Mouse (Mus musculus) layer of hippocampus, adult 8-10 months (tissue): Measurements from ENCODE around the gene Gdf5. TPM values are rescaled to one million over a fixed set of nuclear protein-coding genes. Genes with fewer than 3 reads are reported as not detected.
A peak's percentile ranks its signal among the peaks of the same experiment; 100 is the strongest.
"Not testable (repeated sequence)": the region's sequence is repeated elsewhere in the genome, so short reads cannot be mapped to it uniquely, and the experiment has no call there.

Experiments used
- DNase-seq, 2 experiments: peaks; one replicate each; pipeline ENCODE4 v3.0.0; 2022; ENCODE audit warnings: low spot score in 2 of 2
- total RNA-seq, 4 experiments: library from RNA; stranded (reverse); gene quantifications; 2 replicates each; pipeline ENCODE4 v1.2.4; 2022

The Gdf5 gene
- total RNA-seq, 4 experiments from 2014 or later, result 0.18 to 0.31 (median 0.31) TPM; not detected in 1

GRCm38 (mm10) chr2:155941697-155942442 lies 3.3 kb downstream of the Gdf5 start:
- no peak for DNase-seq

DNA sequence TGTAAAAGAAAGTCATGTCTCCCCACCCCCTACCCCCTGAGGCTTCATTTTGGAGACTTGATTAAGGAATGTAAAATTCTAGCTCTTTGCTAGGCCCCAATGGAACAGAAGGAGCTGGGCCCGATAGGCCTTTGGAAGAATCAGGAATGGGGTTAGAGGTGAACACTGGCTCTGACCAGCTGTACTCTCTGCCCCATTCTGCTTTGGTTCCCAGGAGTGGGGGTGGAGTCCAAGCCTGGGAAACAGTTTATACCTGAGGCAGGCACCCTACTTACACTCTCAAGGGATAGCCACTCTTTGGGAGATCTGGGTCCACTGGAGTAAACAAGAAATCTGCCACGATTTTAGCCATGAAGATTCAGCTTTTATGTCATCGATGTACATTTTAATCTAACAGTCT lies 4.5 kb downstream of the Gdf5 start, which contains the start of gene Gm15557:
Gene Gm15557 (plus strand): TSS at position 48 of the 400 bp plus-strand sequence.
- no peak for DNase-seq

DNA sequence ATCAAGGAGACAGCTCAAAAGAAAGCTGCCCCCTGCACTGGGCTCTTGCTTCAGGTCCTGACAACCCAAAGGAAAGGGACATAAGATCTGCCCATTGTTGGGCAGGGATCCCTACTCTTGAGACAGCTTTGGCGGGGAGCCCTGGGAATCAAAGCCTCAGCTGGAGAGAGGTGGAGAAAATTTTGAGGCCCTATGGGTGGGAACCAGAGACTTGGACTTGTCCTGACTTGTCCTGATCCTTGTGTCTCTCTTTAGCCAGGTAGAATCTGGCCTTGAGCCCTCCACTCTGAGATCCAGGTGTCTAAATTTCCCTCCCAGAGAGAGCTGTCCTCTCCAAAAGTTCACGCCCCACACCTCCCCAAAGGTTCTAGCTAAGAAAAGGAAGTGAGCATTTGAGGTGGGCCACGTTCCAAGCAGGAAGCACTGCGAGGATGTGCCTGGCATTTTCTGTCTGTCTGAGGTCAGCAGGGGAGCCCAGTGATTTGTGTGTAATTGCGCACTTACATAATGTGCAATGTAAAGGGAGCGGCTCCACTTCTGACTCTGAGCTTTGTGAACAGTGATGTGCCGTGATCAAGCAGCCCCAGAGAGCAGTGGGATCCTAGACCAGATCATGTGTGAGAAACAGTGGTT lies 5.2 kb downstream of the Gdf5 start:
- DNase-seq, result no peak

DNA sequence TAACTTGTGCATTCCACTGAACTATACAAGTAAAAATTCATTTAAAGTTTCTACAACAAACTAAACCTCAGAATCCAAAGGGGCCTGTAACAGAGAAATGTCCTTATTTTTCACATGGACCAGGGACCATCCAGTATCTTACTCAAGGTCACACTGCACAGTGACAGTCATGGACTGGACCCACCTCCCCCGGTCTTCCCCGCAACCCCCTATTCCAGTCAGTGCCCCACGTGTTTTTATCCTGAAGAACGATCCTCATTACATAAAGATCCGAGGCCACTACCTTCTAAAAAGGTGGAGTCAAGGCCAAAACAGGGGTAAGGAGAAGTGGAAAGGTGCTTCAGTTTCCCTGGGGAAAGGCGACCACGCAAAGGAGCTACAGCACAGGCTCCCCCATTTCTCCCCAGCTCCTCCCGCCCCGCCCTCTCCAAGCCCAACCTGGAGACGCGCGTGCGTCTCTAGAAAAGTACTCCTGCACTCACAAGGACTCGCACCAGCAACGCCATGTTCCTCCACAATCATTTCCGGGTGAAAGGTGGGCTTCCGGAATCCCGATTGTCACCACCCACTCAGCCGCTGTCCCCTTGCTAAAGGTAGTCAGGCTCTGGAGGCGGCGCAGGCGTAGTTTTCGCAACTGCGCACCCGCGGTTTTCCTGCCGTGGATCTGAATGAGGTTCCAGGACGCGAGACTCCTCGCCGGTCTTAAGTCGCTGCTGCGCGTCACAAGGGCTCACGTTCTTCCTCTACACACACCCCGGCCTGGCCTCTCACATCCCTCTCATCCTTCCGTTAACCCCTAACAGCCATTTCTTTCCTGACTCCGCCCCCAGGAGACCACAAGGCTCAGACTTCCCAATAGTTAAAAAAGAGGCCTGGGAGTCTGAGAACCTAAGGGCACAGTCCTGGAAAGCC lies 15.4 kb downstream of the Gdf5 start, which contains the start of gene Uqcc1:
Gene Uqcc1 (minus strand): TSS at position 780 of the 912 bp plus-strand sequence.
- DNase-seq, result peak; percentile 94 to 95

DNA sequence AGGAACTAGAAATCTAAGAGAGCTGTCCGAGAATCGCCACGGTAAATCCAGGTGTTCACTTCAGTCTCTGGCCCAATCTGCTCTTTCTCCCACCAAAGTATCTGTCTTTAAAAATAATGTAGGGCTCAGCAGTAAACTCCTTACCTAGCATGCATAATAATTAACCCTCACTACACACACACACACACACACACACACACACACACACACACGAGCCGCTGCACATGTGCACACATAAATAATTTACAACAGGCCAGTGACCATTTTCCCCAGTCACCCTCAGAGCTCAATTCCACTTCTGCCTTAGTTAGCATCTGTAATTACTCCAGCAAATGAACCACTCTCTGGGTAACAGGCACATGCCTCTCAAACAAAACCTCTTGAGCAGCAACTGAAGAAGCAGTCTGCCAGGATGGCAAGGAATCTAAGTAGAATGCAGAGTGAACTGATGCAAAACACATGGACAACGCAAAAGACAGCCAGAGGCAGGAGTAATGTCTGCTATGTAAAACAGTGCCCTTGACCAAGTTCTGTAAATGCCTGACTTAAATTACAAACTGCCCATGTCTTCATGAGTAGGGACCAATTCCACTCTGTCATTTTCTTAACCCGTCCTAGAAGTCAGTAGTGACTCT lies 16.3 kb downstream of the Gdf5 start:
- no peak for DNase-seq

DNA sequence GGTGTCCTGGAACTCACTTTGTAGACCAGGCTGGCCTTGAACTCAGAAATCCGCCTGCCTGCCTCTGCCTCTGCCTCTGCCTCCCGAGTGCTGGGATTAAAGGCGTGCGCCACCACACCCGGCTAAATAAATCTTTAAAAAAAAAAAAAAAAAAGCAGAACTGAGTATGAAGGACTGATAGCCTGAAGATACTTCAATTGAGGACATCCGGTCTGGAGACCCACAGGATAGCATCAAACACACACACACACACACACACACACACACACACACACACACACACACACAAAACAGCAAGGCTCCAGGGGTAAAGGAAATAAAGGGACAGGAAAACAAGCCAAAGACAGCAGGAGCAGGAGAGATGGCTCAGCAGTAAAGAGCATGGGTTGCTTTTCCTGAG lies 20.0 kb downstream of the Gdf5 start:
- DNase-seq, result not testable (repeated sequence)

DNA sequence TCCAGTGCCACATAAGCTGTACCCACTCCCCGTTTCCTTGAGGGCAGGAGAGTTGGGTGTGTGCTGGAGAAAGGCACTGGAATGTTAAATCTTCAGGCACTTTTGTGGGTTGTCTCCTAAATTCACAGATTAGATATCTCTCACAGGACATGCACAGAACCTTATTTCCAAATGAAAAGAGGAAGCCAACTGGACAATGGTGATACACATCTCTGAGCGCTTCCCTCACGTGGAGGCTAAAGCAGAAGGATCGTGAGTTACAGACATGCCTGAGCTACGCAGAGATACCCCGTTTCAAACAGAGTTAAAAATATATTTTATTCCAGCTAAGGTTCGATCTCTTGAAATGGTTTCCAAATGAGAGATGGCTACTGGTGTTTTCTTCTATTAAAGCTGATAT lies 22.0 kb downstream of the Gdf5 start:
- DNase-seq, result no peak

GRCm38 (mm10) chr2:155914684-155915083 lies 30.5 kb downstream of the Gdf5 start:
- DNase-seq, result no peak

DNA sequence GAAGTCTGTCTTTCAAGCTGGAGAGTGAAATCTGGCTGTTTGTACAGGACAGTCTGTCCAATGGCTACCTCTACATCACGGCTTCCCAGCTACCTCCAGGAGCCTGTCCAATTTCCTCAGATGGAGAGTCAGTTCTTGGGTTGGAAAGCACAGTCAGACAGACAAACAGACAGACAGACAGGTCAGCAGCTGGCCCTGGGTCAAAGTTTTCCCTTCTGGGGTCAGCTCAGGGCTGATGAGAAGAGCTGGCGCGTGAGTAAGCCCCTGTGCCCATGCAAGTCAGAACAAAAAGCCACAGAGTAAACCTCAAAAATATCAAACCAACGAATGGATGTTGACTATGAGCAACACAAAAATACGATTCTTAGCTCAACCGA lies 41.5 kb downstream of the Gdf5 start:
- no peak for DNase-seq

GRCm38 (mm10) chr2:155902989-155903631 lies 42.1 kb downstream of the Gdf5 start:
- DNase-seq, result no peak

DNA sequence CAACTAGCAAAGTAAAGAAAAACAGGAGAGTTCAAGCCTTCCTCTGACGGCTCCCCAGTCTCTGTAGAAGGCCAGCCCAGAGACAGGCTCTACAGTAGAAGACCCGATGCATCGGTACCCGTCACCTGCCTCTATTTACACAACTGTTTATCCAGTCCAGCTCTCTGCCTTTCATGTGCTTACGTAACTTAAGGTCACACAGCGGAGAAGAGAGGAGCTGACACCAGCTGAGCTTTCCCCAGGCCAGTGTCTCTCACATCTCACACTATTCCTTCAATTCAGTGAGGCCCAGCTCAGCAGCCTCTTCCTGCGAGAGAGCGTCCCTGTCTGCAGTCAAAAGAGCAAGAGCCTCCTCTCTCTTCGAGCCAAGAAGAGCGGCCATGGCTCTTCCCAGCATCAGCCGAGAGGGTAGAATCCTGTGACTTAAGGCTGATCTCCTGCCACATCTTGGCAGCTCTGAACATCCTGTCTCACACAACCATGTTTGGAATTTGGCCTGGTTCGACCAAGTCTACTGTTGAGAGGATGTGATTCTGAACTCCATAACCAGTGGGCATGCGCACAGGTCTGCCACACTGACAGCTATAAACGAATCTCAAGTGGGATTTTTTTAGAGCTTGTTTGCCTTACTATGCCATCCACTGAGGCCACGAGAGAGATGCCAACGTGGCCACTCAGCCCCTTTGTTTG lies 50.0 kb downstream of the Gdf5 start:
- DNase-seq, result no peak

- no peak for DNase-seq
Measured at GRCm38 (mm10) chr2:155894307-155895045, 50.7 kb downstream of the Gdf5 start.

Other genes starting within 250 kb of the Gdf5 start
- 10 to 100 TPM; 23.9 to 33.5 (median 27.8) TPM for gene Edem2, start 215.9 kb downstream of the Gdf5 start, total RNA-seq
- not detected for gene Gm17581, start 209.5 kb downstream of the Gdf5 start, total RNA-seq
- 1 to 10 TPM in 3 of 4 experiments, under 1 TPM in 1; 0.85 to 2.6 (median 1.3) TPM for gene Procr, start 194.2 kb downstream of the Gdf5 start, total RNA-seq
- gene Mmp24, start 170.0 kb downstream of the Gdf5 start, total RNA-seq, result 10 to 100 TPM; 30.6 to 40.1 (median 35.6) TPM
- 10 to 100 TPM; 54.2 to 56.6 (median 55.9) TPM for gene BC029722, start 125.9 kb downstream of the Gdf5 start, total RNA-seq
- gene Eif6, start 118.4 kb downstream of the Gdf5 start, total RNA-seq, result 10 to 100 TPM; 53.8 to 72.8 (median 66.9) TPM
- not detected for gene Fam83c, start 110.5 kb downstream of the Gdf5 start, total RNA-seq
- gene Uqcc1, start 15.1 kb downstream of the Gdf5 start, total RNA-seq, result 10 to 100 TPM; 76.5 to 83.3 (median 78.3) TPM
- not detected for gene Gm15557, start 4.6 kb downstream of the Gdf5 start, total RNA-seq
- gene Cep250, start 11.1 kb upstream of the Gdf5 start, total RNA-seq, result 10 to 100 TPM; 21.9 to 24.9 (median 24.5) TPM
- gene 6430550D23Rik, start 62.6 kb upstream of the Gdf5 start, total RNA-seq, result 1 to 10 TPM in 3 of 4 experiments, under 1 TPM in 1; 0.97 to 3.0 (median 2.0) TPM
- gene Ergic3, start 62.7 kb upstream of the Gdf5 start, total RNA-seq, result 100 to 1,000 TPM; 182 to 233 (median 213) TPM
- gene Fer1l4, start 107.6 kb upstream of the Gdf5 start, total RNA-seq, result not detected
- 1 to 10 TPM; 3.3 to 4.7 (median 4.2) TPM for gene Spag4, start 119.8 kb upstream of the Gdf5 start, total RNA-seq
- gene Cpne1, start 166.6 kb upstream of the Gdf5 start, total RNA-seq, result 10 to 100 TPM; 31.2 to 34.6 (median 33.0) TPM
- 10 to 100 TPM; 25.4 to 37.4 (median 33.1) TPM for gene Rbm12, start 166.6 kb upstream of the Gdf5 start, total RNA-seq
- gene Gm28036, start 181.7 kb upstream of the Gdf5 start, total RNA-seq, result 10 to 100 TPM; 17.8 to 23.4 (median 20.3) TPM
- gene Romo1, start 198.7 kb upstream of the Gdf5 start, total RNA-seq, result 100 to 1,000 TPM in 3 of 4 experiments, 10 to 100 TPM in 1; 99.4 to 184 (median 132) TPM
- 10 to 100 TPM; 39.0 to 54.5 (median 44.0) TPM for gene Nfs1, start 198.8 kb upstream of the Gdf5 start, total RNA-seq
- gene Rbm39, start 234.9 kb upstream of the Gdf5 start, total RNA-seq, result 100 to 1,000 TPM; 305 to 360 (median 339) TPM